Mouse (Mus musculus) liver, embryonic 14.5 days (tissue): ENCODE measurements at regions not wholly inside any gene's neighbourhood (a gene's known extent, or its start where the extent isn't known, plus 50 kb on each side); places are given as distances from the start of the nearest gene placed in this dataset.

Source experiments
- ATAC-seq: fragments of 200-750 bp; cut with Nextera tagmentation; 2 replicates; pipeline ENCODE4 v1.8.0; 2017; ENCODE audit warnings: moderate number of reproducible peaks, mild to moderate bottlenecking, moderate library complexity; ENCODE audit not compliant: insufficient read depth
- DNase-seq, 3 experiments: peaks; one replicate each; pipeline ENCODE4 v3.0.0-alpha.2; 2012 to 2013; ENCODE audit warnings: low read depth in 3 of 3, low spot score in 3 of 3
- H3K27ac ChIP-seq: fragments of 300-500 bp; sonication (generic); 2 replicates; pipeline ENCODE4 v1.5.1; 2014; ENCODE audit warnings: moderate library complexity, mild to moderate bottlenecking, control low read depth, inconsistent platforms
- H3K27me3 ChIP-seq: fragments of 300-500 bp; sonication (generic); 2 replicates; pipeline ENCODE4 v1.6.1; 2014; ENCODE audit warnings: mild to moderate bottlenecking, low read length, moderate library complexity; ENCODE audit not compliant: control insufficient read depth, insufficient read depth
- H3K36me3 ChIP-seq: fragments of 300-500 bp; sonication (generic); replicated peaks from 2 replicates; pipeline ENCODE4 v1.6.1; 2014; ENCODE audit warnings: low read depth; ENCODE audit not compliant: control insufficient read depth, insufficient read depth
- H3K4me1 ChIP-seq, 2 experiments: fragments of 200-500 bp in 1 of 2; fragments of 300-500 bp in 1 of 2; sonication (generic) in 1 of 2; replicated peaks; 2 replicates each; pipeline ENCODE4 v1.6.1; 2012 to 2014; ENCODE audit warnings: antibody characterized with exemption in 1 of 2, inconsistent platforms in 1 of 2, low read length in 1 of 2; ENCODE audit not compliant: control insufficient read depth in 2 of 2, insufficient read depth in 2 of 2
- H3K4me2 ChIP-seq: fragments of 300-500 bp; sonication (generic); 2 replicates; pipeline ENCODE4 v1.6.1; 2014; ENCODE audit warnings: low read depth, mild to moderate bottlenecking, control low read depth, moderate library complexity
- H3K4me3 ChIP-seq, 2 experiments: fragments of 200-500 bp in 1 of 2; fragments of 300-500 bp in 1 of 2; sonication (generic) in 1 of 2; 2 replicates each; pipeline ENCODE4 v1.5.1; 2012 to 2014; ENCODE audit warnings: low read depth in 2 of 2, low read length in 2 of 2, mild to moderate bottlenecking in 2 of 2, control low read depth in 1 of 2, inconsistent platforms in 1 of 2, moderate library complexity in 1 of 2; ENCODE audit not compliant: insufficient read depth in 1 of 2
- H3K9ac ChIP-seq: fragments of 300-500 bp; sonication (generic); replicated peaks from 2 replicates; pipeline ENCODE4 v1.6.1; 2014; ENCODE audit warnings: mild to moderate bottlenecking, control low read depth, moderate library complexity
- H3K9me3 ChIP-seq: fragments of 300-500 bp; sonication (generic); 2 replicates; pipeline ENCODE4 v1.6.1; 2016; ENCODE audit warnings: low read length, mixed read lengths; ENCODE audit not compliant: control insufficient read depth
- CTCF ChIP-seq: IDR thresholded peaks from 2 replicates; pipeline ENCODE4 v1.5.1; 2016; ENCODE audit warnings: antibody characterized with exemption, low read depth, control low read depth
- EP300 ChIP-seq: IDR thresholded peaks from 2 replicates; pipeline ENCODE4 v1.6.1; 2016; ENCODE audit warnings: antibody characterized with exemption, low read depth
- WGBS: fragments of 180-500 bp; shearing (Covaris S2); extraction: QIAGEN DNeasy Blood & Tissue Kit; methylation state at CpG from one replicate; pipeline ENCODE4 v1.1.7; 2014; ENCODE audit not compliant: insufficient replicate concordance; 5-methylcytosine and 5-hydroxymethylcytosine counted together

DNA sequence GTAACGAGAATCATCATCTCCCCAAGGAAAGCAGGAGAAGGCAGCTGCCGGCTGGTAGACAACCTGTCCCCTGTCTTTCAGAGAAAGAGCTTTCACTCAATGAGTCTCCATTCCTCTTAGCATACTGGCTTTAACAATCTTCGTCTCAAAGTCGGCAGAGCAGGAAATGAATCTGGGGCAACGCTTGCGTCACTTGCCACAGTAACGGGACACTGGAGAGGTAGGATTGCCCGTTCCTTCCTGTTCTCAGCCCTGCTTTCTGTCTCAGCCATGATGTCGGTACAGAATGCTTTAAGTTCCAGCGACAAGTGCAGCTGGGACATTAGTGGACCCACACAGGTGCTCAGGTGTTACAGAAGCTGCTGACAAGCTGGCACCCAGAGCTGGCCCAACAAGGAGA, 57.5 kb upstream of the Oxtr start:
- Histone ChIP-seq H3K4me2 (no peak overlapping the region), H3K36me3 (no peaks in the 10 kb centered on the region), H3K9ac (no peak overlapping the region), H3K9me3 (no peaks in the 10 kb centered on the region), H3K4me3 (no peak overlapping the region), H3K27me3 (no peaks in the 10 kb centered on the region), H3K4me1 (no peaks in the 10 kb centered on the region), H3K27ac (no peak overlapping the region)
- DNase-seq (no peak), ATAC-seq (no peak)
- TF ChIP-seq EP300 = no peak
- TF ChIP-seq CTCF = no peak
- 21% methylated on average over 10 of the region's 10 CpGs for WGBS

DNA sequence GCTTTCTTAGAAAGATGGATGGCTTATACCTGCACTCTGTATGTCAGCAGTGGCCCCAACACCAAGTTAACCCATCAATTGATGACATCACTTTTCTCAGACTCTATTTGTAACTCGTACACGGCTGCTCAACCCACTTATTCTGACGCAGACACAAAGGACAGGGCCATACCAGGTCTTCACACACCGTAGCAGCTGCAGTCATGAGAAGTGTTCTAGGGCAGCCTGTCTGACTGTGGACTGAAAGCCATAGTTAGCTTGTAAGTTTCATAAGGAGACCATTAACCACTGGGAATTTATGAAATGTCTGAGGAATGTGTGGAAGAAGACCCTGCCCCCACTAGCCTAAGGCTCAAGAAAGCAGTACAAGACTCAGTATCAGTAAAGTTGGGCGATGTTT, 56.3 kb upstream of the Oxtr start:
- DNase-seq (no peak), ATAC-seq (no peak)
- Histone ChIP-seq H3K4me1 (no peaks in the 10 kb centered on the region), H3K27me3 (no peaks in the 10 kb centered on the region), H3K4me2 (no peak overlapping the region), H3K9me3 (no peaks in the 10 kb centered on the region), H3K27ac (no peak overlapping the region), H3K9ac (no peak overlapping the region), H3K4me3 (no peak overlapping the region), H3K36me3 (no peaks in the 10 kb centered on the region)
- 56% methylated on average over 5 of the region's 5 CpGs for WGBS
- TF ChIP-seq EP300 = no peak
- no peak for TF ChIP-seq CTCF

DNA sequence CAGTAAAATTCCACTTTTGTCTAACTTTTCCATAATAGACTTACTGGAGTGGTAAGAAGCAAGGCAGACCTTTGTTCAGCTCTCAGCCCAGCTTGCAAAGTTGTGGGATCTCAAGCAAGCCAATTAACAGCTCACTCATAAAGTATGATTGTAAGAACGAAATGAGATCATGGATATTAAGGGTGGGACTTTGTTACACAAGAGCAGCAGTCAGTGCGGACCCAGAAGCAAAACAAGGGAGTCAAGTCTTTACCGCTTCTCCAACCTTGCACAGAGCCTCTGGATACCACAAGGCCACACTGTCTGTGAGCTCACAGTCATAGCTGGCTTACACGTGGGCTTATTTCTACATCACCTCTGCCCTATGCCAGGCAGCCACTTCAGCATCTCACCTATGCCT, 54.6 kb upstream of the Oxtr start:
- Histone ChIP-seq H3K27ac (no peak overlapping the region), H3K9me3 (no peaks in the 10 kb centered on the region), H3K36me3 (no peaks in the 10 kb centered on the region), H3K4me3 (no peak overlapping the region), H3K4me1 (no peaks in the 10 kb centered on the region), H3K4me2 (no peak overlapping the region), H3K9ac (no peak overlapping the region), H3K27me3 (no peaks in the 10 kb centered on the region)
- DNase-seq (no peak), ATAC-seq (no peak)
- TF ChIP-seq EP300 (no peak), CTCF (no peak)
- 62% methylated on average over 4 of the region's 4 CpGs for WGBS

DNA sequence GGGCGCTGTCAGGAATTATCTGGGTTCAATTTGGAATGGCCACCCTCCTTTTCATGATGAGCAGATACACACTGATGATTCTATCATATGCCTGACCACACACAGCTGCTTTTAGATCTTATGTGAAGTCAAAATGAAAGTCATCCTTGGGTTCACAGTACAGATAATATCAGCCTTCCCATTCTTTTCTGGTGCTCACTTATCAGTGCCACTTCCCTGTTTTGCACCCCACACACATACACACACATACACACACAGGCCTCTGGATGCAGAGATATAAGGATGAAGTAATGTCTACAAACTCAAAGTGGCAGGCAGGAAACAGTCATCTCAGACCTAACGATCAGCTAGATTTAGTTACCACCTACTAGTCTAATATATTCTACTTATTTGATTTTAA, 52.9 kb upstream of the Oxtr start:
- no peak overlapping the region for H3K4me2 ChIP-seq
- H3K4me1 ChIP-seq = no peaks in the 10 kb centered on the region
- H3K27me3 ChIP-seq = no peaks in the 10 kb centered on the region
- TF ChIP-seq EP300 (no peak), CTCF (no peak)
- DNase-seq = no peak
- no peak overlapping the region for H3K9ac ChIP-seq
- no peak for ATAC-seq
- no peaks in the 10 kb centered on the region for H3K36me3 ChIP-seq
- H3K4me3 ChIP-seq = no peak overlapping the region
- 42% methylated on average over 2 of the region's 2 CpGs for WGBS
- H3K9me3 ChIP-seq = no peaks in the 10 kb centered on the region
- no peak overlapping the region for H3K27ac ChIP-seq
